Mouse (Mus musculus) neural tube, embryonic 11.5 days (tissue): ENCODE results near the gene Gtpbp1. TPM values are rescaled to one million over a fixed set of nuclear protein-coding genes. Genes with fewer than 3 reads are reported as not detected.
A peak's percentile ranks its signal among the peaks of the same experiment; 100 is the strongest.

Experiments used
- ATAC-seq: fragments of 200-750 bp; cut with Nextera tagmentation; 2 replicates; pipeline ENCODE4 v1.8.0; 2017; ENCODE audit warnings: moderate number of reproducible peaks, mild to moderate bottlenecking, moderate TSS enrichment, moderate library complexity; ENCODE audit not compliant: insufficient read depth, low FRiP score, low TSS enrichment
- DNase-seq: peaks from one replicate; pipeline ENCODE4 v3.0.0-alpha.2; 2015; ENCODE audit warnings: low spot score
- H3K27ac ChIP-seq: fragments of 300-500 bp; sonication (generic); 2 replicates; pipeline ENCODE4 v1.5.1; 2014; ENCODE audit warnings: low read depth, mild to moderate bottlenecking, low read length
- H3K27me3 ChIP-seq: fragments of 300-500 bp; sonication (generic); 2 replicates; pipeline ENCODE4 v1.6.1; 2014; ENCODE audit warnings: mild to moderate bottlenecking, low read length, mixed read lengths; ENCODE audit not compliant: control insufficient read depth, insufficient read depth
- H3K36me3 ChIP-seq: fragments of 300-500 bp; sonication (generic); 2 replicates; pipeline ENCODE4 v1.6.1; 2014; ENCODE audit warnings: mild to moderate bottlenecking, low read length, moderate library complexity, mixed read lengths; ENCODE audit not compliant: control insufficient read depth, insufficient read depth
- H3K4me1 ChIP-seq: fragments of 300-500 bp; sonication (generic); 2 replicates; pipeline ENCODE4 v1.6.1; 2014; ENCODE audit warnings: low read length, mixed read lengths; ENCODE audit not compliant: control insufficient read depth, insufficient read depth
- H3K4me2 ChIP-seq: fragments of 300-500 bp; sonication (generic); 2 replicates; pipeline ENCODE4 v1.6.1; 2014; ENCODE audit warnings: low read depth, mild to moderate bottlenecking, moderate library complexity
- H3K4me3 ChIP-seq: fragments of 300-500 bp; sonication (generic); 2 replicates; pipeline ENCODE4 v1.5.1; 2014; ENCODE audit warnings: low read depth, low read length
- H3K9ac ChIP-seq: fragments of 300-500 bp; sonication (generic); 2 replicates; pipeline ENCODE4 v1.6.1; 2014; ENCODE audit warnings: mild to moderate bottlenecking, low read length
- H3K9me3 ChIP-seq: fragments of 300-500 bp; sonication (generic); 2 replicates; pipeline ENCODE4 v1.6.1; 2016; ENCODE audit warnings: low read length; ENCODE audit not compliant: control insufficient read depth
- WGBS: fragments of 180-500 bp; shearing (Covaris S2); extraction: QIAGEN DNeasy Blood & Tissue Kit; methylation state at CpG from one replicate; pipeline ENCODE4 v1.1.7; 2014; 5-methylcytosine and 5-hydroxymethylcytosine counted together
- polyA plus RNA-seq: library from polyadenylated mRNA; unstranded; fragments of >200 nt; fragmentation: Nextera tagmentation; extraction: Ambion mirVana; gene quantifications from 2 replicates; pipeline ENCODE4 v1.2.1, GENCODE M21; 2014

The Gtpbp1 gene
- polyA plus RNA-seq, 1 experiment from 2014 or later = 39.7 TPM

DNA sequence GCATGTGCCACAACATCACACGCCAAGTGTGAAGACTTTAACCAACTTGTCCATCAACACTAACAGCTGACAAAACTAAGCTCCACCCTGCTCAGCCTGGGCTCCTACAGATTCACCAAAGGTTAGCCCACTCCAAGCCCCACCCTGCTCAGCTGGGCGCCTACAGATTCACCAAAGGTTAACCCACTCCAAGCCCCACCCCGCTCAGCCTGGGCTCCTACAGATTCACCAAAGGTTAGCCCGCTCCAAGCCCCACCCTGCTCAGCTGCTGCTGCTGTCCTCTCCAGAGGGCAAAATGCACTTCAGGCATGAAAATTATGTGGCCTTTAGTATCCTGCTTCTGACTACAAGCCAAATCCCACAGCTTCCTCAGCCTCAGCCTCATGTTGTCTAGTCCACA is 8.7 kb upstream of the Gtpbp1 start:
- no peak for DNase-seq
- Histone ChIP-seq H3K9me3 (no peaks in the 10 kb centered on the region), H3K36me3 (no peaks in the 10 kb centered on the region), H3K9ac (no peak overlapping the region), H3K4me1 (peaks cover 26% of the 10 kb centered on the region), H3K27me3 (no peaks in the 10 kb centered on the region), H3K4me2 (no peak overlapping the region), H3K4me3 (no peak overlapping the region), H3K27ac (no peak overlapping the region)
- WGBS = 92% methylated on average over 4 of the region's 4 CpGs
- no peak for ATAC-seq

DNA sequence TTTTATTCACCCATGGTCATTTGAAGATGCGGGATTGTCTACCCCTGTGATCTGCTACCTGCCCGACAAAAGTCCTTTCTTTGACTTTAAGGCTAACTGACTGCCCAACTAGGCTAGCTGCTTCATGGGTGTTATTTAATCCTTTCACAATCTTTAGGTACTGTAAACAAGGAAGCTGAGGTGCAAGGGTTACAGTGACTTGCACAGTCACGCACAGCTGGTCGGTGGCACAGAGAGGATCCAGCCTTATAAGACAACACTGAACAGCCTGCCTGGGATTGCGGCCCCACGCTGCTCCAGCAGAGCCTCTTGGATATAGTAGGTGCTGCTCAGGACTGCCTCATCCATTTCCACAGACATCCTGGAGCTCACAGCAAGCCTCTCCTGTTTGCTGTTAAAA is 7.5 kb upstream of the Gtpbp1 start:
- H3K27me3 ChIP-seq = no peaks in the 10 kb centered on the region
- no peak overlapping the region for H3K4me3 ChIP-seq
- H3K27ac ChIP-seq = no peak overlapping the region
- no peak overlapping the region for H3K4me2 ChIP-seq
- H3K36me3 ChIP-seq = no peaks in the 10 kb centered on the region
- H3K9ac ChIP-seq = peak overlapping the region; percentile 6; the same call in 1 of the 2 replicates
- no peaks in the 10 kb centered on the region for H3K9me3 ChIP-seq
- DNase-seq = no peak
- H3K4me1 ChIP-seq = peaks cover 26% of the 10 kb centered on the region
- WGBS = 87% methylated on average over 6 of the region's 6 CpGs
- ATAC-seq = no peak

DNA sequence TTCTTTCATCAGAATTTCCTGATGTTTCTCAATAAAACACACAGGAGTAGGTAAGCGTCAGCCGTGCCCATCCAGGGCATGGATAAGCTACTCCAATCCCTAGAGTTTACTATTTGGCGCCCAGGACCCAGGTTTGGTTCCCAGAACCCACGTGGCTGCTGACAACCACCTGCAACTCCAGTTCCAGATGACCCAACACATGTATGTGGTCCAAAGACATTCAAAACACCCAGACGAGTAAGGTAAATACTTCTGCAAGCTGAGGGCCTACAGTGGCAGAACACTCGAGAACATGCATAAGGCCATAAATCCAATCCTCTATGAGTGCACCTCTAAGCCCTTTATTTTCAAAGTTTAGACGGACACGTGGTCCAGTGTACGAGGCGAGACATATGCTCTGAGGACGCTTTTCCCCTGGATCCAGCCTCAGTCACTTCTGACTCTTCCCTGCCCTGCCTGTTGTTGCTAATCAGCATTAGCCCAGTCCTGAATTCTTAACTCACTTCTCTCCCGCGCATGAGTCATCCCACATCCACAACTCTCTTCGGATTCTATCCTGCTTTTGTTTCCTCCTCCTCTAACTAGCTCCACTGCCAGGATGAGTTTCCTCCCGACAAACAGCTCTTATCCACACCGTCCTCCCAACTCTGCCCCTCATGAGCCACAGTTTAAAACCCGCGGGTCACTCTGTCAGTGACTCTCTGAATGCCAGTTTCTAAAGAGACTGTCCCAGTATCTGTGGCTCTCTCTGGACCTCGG is 6.8 kb upstream of the Gtpbp1 start:
- ATAC-seq (no peak), DNase-seq (no peak)
- Histone ChIP-seq H3K4me1 (peaks cover 26% of the 10 kb centered on the region), H3K4me2 (peak overlapping the region; percentile 20; the same call in 1 of the 2 replicates), H3K27ac (no peak overlapping the region), H3K4me3 (peak overlapping the region; percentile 4; the same call in 1 of the 2 replicates), H3K9me3 (no peaks in the 10 kb centered on the region), H3K27me3 (no peaks in the 10 kb centered on the region), H3K9ac (no peak overlapping the region; the same call in 1 of the 2 replicates), H3K36me3 (no peaks in the 10 kb centered on the region)
- WGBS = 85% methylated on average over 19 of the region's 19 CpGs

DNA sequence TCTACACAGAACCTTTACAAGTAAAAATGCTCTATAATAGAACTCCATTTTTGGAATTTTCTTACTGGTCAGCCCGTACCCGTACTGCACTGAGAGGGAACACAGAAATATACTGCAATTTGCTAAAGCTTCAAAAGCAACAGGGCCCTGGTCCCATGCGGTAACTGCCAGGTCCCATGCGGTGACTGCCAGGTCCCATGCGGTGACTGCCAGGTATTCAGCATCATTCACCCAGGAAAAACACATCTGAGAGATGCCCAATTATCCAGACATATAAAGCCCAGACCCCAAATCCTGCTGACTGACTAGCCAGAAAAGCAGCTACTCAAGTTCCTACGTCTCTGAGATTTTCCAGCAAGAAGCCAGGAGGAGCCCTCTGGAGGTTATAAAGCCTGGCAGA is 6.0 kb upstream of the Gtpbp1 start:
- no peaks in the 10 kb centered on the region for H3K36me3 ChIP-seq
- no peaks in the 10 kb centered on the region for H3K27me3 ChIP-seq
- H3K27ac ChIP-seq = no peak overlapping the region
- ATAC-seq = no peak
- no peaks in the 10 kb centered on the region for H3K9me3 ChIP-seq
- WGBS = 89% methylated on average over 6 of the region's 6 CpGs
- peak overlapping the region; percentile 48 for H3K4me2 ChIP-seq
- H3K4me1 ChIP-seq = peaks cover 26% of the 10 kb centered on the region
- H3K4me3 ChIP-seq = no peak overlapping the region
- no peak for DNase-seq
- H3K9ac ChIP-seq = peak overlapping the region; percentile 5

GRCm38 (mm10) chr15:79685141-79685641 is 5.5 kb upstream of the Gtpbp1 start:
- H3K4me2 ChIP-seq = peak overlapping the region; percentile 48
- DNase-seq = no peak
- peak overlapping the region; percentile 16; the same call in 1 of the 2 replicates for H3K4me3 ChIP-seq
- no peaks in the 10 kb centered on the region for H3K27me3 ChIP-seq
- peaks cover 26% of the 10 kb centered on the region for H3K4me1 ChIP-seq
- H3K9ac ChIP-seq = peak overlapping the region; percentile 5
- no peak overlapping the region for H3K27ac ChIP-seq
- WGBS = 41% methylated on average over 6 of the region's 6 CpGs
- no peaks in the 10 kb centered on the region for H3K9me3 ChIP-seq
- ATAC-seq = no peak
- no peaks in the 10 kb centered on the region for H3K36me3 ChIP-seq

DNA sequence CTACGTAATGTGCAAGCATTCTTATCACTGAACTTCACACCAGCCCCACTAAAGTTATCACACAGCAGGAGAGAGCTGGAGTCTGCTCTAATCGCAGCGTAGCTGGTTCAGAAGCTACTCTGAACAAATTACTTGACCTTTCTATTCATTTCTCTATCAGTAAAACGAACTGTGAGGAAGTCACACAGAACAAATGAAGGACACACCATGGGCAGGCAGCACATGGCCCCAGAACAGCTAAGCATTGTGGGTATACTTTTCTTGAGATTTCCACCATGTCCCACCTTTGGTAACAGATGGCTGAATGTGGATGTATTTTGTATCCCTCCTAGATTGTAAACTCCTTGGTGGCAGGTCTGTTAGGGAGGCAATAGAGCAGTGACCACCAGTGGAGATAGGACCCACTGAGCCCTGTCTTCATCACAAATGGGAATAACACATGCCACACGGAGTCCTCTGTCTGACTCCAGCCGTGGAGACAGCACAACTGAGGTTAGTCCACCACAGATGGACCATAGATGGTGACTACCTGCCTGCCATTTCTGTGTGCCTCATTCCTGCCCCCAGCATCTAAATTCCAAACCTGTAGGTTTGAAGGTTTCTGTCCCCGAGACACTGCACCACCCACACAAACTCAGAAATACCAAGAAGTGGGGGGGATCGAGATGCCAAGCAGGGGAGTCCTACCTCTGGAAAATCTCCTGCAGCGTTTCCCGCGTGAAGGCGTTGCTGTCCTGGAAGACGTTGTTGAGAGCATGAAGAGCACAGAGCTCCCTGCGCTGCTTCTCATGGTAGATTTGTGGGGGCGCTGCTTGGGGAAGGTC is 4.4 kb upstream of the Gtpbp1 start:
- no peak for DNase-seq
- WGBS = 20% methylated on average over 15 of the region's 15 CpGs
- H3K4me1 ChIP-seq = peaks cover 26% of the 10 kb centered on the region

DNA sequence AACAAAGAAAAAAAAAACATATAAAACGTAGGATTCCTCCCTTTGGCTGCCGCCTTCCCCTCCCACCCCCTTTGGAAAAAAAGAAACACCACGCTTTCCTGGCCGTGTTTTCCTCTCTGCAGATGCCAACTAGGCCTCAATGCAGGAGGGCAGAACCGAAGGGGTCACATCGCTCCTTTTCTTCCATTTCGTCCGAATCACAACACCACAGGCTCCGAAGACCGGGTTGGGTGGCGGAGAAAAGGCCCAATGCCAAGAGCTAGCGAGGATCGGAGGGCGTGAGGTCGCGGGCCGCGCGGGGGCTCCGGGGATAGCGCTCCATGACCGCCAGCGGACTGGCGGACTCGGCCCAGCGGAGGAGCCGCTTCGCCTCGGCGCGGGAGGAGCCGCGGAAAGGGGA is 3.5 kb upstream of the Gtpbp1 start:
- Histone ChIP-seq H3K27me3 (no peaks in the 10 kb centered on the region), H3K36me3 (no peaks in the 10 kb centered on the region), H3K4me3 (peak overlapping the region; percentile 85), H3K9me3 (no peaks in the 10 kb centered on the region), H3K27ac (peak overlapping the region; percentile 89), H3K4me2 (peak overlapping the region; percentile 48), H3K9ac (peak overlapping the region; percentile 89), H3K4me1 (peaks cover 32% of the 10 kb centered on the region)
- WGBS = 0% methylated on average over 33 of the region's 33 CpGs
- ATAC-seq (no peak), DNase-seq (no peak)

More for the DNA sequence above, 4.4 kb upstream of the Gtpbp1 start:
- no peaks in the 10 kb centered on the region for H3K9me3 ChIP-seq
- no peak for ATAC-seq
- peak overlapping the region; percentile 48 for H3K9ac ChIP-seq
- H3K27me3 ChIP-seq = no peaks in the 10 kb centered on the region
- peak overlapping the region; percentile 85 for H3K4me3 ChIP-seq
- peak overlapping the region; percentile 48 for H3K4me2 ChIP-seq
- no peak overlapping the region for H3K27ac ChIP-seq
- H3K36me3 ChIP-seq = no peaks in the 10 kb centered on the region

- under 1% methylated on average over 70 of the region's 72 CpGs for WGBS
- peak within 1 kb of the TSS; percentile 89 for H3K9ac ChIP-seq
- peaks cover 32% of the 10 kb centered on the region for H3K4me1 ChIP-seq
Observed at GRCm38 (mm10) chr15:79687646-79688267, 2.9 kb upstream of the Gtpbp1 start, which contains the start of gene Josd1. Josd1 (minus strand) TSS chr15:79687919.

More at GRCm38 (mm10) chr15:79687646-79688267, 2.9 kb upstream of the Gtpbp1 start, which contains the start of gene Josd1:
- no peaks in the 10 kb centered on the region for H3K9me3 ChIP-seq
- H3K27me3 ChIP-seq = no peaks in the 10 kb centered on the region
- H3K36me3 ChIP-seq = no peaks in the 10 kb centered on the region
- peak within 1 kb of the TSS; percentile 48 for H3K4me2 ChIP-seq
- H3K4me3 ChIP-seq = peak within 1 kb of the TSS; percentile 85
- peak; percentile 92 for DNase-seq
- H3K27ac ChIP-seq = peak within 1 kb of the TSS; percentile 89
- peak; percentile 49; the same call in 1 of the 2 replicates for ATAC-seq
